Mouse (Mus musculus) adrenal gland, adult 8-10 months (tissue): ENCODE measurements around the gene Lck. TPM values are rescaled to one million over a fixed set of nuclear protein-coding genes. Genes with fewer than 3 reads are reported as not detected.

Experiments
- DNase-seq: peaks from one replicate; pipeline ENCODE4 v3.0.0; 2022
- microRNA-seq, 2 experiments: library from miRNA; unstranded; fragments of <30 nt; microRNA quantifications; one replicate each; pipeline ENCODE4 v1.2.0; 2022
- total RNA-seq, 4 experiments: library from RNA; stranded (reverse); gene quantifications; 2 replicates each; pipeline ENCODE4 v1.2.4; 2022

The Lck gene
- total RNA-seq, 4 experiments from 2014 or later = 1.9 to 3.5 (median 2.6) TPM

DNA sequence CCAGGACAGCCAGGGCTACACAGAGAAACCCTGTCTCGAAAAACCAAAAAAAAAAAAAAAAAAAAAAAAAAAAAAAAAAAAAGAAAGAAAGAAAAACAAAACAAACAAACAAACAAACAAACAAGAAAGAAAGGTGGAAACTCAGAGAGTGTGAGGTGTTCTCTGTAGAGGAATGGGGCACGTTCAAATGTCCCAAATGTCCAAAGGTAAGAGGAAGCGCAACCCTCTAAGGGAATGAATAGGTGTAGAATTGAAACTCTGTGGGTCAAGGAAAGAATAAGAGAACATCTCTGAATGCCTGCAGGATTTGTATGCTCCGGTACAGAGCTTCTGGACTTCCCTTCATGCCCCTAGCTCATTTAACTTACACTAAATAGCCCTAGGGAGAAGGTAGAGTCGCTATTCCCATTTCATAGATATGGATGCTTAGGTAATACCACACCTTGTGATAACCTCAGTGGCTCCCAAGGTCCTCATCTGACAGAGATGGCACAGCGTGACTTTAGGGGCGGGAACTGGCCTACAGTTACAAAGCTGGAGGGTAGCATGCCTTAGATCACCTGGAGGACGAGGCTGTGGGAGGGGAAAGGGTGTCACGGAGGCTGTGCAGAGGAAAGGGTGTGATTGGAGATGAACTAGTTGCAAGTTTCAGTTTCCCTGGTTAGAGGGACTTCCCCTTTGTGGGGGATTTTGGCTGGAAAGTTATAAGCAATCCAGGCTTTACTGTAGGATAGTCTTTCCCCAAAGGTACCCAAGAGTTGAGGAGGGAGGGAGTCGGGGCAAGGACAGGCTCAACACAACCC is 65.8 kb downstream of the Lck start:
- no peak for DNase-seq

DNA sequence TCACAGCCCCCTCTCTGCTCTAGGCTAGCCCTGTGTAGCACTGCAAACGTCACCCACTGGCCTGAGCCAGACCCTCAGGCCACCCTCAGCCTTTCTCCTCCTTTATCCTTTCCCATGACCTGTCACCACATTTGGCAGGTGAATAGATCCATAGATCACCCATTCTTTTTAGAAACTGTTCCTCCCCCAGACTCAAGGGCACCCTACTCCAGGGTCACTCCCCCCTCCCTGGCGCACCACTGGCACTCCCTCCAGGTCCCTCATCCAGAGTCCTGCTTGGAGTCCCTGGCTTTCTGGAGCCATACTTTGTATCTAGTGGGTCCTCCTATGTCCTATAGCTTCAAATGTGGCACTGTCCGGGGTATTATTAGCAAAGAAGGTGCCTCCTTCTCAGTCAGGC is 67.9 kb downstream of the Lck start:
- no peak for DNase-seq

GRCm38 (mm10) chr4:129502901-129503444 is 70.5 kb downstream of the Lck start:
- DNase-seq = no peak

GRCm38 (mm10) chr4:129502327-129502888 is 71.0 kb downstream of the Lck start:
- no peak for DNase-seq

- peak; percentile 86 for DNase-seq
Observed at GRCm38 (mm10) chr4:129500607-129501566, 72.6 kb downstream of the Lck start.

- DNase-seq = no peak
Observed at GRCm38 (mm10) chr4:129500017-129500416, 73.4 kb downstream of the Lck start.

DNA sequence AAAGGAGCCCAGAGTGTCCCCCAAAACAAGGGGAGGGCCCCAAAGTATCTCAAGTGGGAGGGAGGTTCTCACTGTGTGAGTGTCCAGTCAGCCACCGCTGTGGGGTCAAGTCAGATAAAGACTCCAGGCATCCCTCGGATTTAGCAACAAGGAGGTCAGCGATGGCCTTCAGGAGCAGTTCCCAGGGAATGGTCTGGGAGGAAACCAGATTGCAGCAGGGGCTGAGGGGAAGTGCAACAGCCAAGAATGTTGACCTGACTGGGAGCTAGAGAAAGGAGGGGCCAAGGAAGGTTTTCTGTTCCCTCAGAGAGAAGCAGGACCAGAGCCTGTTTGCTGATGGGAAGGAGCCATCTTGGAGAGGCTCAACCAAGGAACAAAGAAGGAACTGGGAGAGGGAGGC is 74.5 kb downstream of the Lck start:
- DNase-seq = no peak

Small RNA genes within 50 kb of the gene (microRNA-seq; reads per million reads assigned to microRNA genes)
- 0 reads per million in 2 experiments for gene Mir8119

Other genes with a start within 250 kb of the Lck start
- gene Rbbp4, start 238.3 kb downstream of the Lck start, total RNA-seq = 100 to 1,000 TPM; 122 to 167 (median 155) TPM
- gene Zbtb8os, start 237.9 kb downstream of the Lck start, total RNA-seq = 10 to 100 TPM; 50.9 to 62.1 (median 56.6) TPM
- 1 to 10 TPM; 4.7 to 7.8 (median 5.2) TPM for gene Zbtb8a, start 195.5 kb downstream of the Lck start, total RNA-seq
- under 1 TPM; 0.09 to 0.65 (median 0.34) TPM for gene Zbtb8b, start 132.8 kb downstream of the Lck start, total RNA-seq
- gene Bsdc1, start 112.1 kb downstream of the Lck start, total RNA-seq = 10 to 100 TPM; 73.0 to 83.5 (median 80.3) TPM
- not detected for gene Tssk3, start 82.6 kb downstream of the Lck start, total RNA-seq
- gene Fam229a, start 82.5 kb downstream of the Lck start, total RNA-seq = 1 to 10 TPM in 1 of 4 experiments, not detected in 3; 1.2 TPM
- gene Marcksl1, start 60.1 kb downstream of the Lck start, total RNA-seq = 10 to 100 TPM; 36.0 to 48.0 (median 43.9) TPM
- 10 to 100 TPM; 41.0 to 84.1 (median 61.0) TPM for gene Hdac1, start 30.9 kb downstream of the Lck start, total RNA-seq
- gene Fam167b, start 4.9 kb upstream of the Lck start, total RNA-seq = 10 to 100 TPM; 25.5 to 43.5 (median 29.0) TPM
- 100 to 1,000 TPM; 174 to 190 (median 182) TPM for gene Eif3i, start 27.0 kb upstream of the Lck start, total RNA-seq
- gene Tmem234, start 27.0 kb upstream of the Lck start, total RNA-seq = 100 to 1,000 TPM; 104 to 120 (median 109) TPM
- 1 to 10 TPM; 1.4 to 4.2 (median 2.8) TPM for gene Dcdc2b, start 40.6 kb upstream of the Lck start, total RNA-seq
- gene Iqcc, start 45.5 kb upstream of the Lck start, total RNA-seq = 10 to 100 TPM; 35.1 to 47.4 (median 43.0) TPM
- 10 to 100 TPM; 32.1 to 49.2 (median 43.5) TPM for gene Ccdc28b, start 50.3 kb upstream of the Lck start, total RNA-seq
- gene Txlna, start 67.4 kb upstream of the Lck start, total RNA-seq = 10 to 100 TPM; 65.9 to 84.3 (median 74.4) TPM
- 100 to 1,000 TPM in 2 of 4 experiments, 10 to 100 TPM in 2; 79.9 to 108 (median 103) TPM for gene Kpna6, start 99.1 kb upstream of the Lck start, total RNA-seq
- gene Tmem39b, start 123.2 kb upstream of the Lck start, total RNA-seq = 10 to 100 TPM; 10.5 to 13.9 (median 11.1) TPM
- gene Khdrbs1, start 168.7 kb upstream of the Lck start, total RNA-seq = 10 to 100 TPM; 70.1 to 80.2 (median 76.4) TPM
- gene Ptp4a2, start 237.6 kb upstream of the Lck start, total RNA-seq = 100 to 1,000 TPM; 321 to 460 (median 353) TPM